Mouse (Mus musculus): Measurements from ENCODE around the gene Ap5z1.

The Ap5z1 gene

DNA sequence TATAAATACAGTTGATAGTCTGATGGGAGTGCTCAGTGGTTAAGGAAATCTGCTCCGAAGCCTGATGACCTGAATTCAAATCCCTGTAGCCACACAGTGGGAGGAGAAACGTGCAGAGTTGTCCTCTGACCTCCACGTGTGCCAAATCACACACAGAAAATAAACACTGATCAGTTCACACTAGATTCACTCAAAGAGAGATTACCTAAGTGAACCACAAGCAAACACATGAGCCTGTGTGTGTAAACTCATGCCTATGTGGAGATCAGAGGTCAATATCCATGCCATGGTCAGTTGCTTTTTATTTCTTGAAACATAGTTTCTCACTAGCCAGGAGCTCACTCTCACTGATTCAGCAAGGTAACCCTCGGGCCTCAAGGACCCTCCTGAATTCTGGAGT lies 56.6 kb downstream of the Ap5z1 start:
- DNase-seq (ENCODE audit: low read depth, low spot score) = no peak

DNA sequence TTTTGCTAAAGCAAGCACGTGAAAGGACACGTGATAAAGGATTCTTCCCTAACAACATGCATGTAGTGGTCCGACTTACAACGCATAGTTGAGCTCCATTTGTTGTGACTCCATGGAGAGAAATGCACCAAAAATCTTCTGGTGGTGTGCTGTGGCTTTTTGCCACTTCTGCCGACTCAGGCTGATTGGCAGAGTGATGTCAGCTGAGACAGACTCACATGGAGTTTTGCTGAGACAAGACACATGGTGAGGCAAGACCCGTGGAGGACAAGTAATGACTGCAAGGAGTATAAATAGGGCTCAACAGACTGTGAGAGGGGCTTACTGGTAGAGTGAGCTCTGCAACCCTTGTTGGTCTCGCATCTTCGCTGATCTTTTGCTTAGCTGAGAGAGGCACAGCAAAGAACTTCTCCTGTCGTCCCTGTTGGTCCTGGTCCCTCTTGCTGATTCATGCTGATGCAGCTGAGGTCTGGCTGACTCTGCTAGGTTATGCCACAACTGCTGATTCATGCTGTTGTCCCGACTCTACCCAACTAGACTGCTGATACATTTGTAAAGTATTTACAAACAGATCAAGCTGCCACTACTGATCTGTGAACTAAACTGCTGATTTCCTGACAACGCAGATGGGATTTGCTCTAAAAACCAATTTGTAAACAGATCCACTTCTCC lies 57.6 kb downstream of the Ap5z1 start:
- DNase-seq (ENCODE audit: low read depth, low spot score) = no peak

DNA sequence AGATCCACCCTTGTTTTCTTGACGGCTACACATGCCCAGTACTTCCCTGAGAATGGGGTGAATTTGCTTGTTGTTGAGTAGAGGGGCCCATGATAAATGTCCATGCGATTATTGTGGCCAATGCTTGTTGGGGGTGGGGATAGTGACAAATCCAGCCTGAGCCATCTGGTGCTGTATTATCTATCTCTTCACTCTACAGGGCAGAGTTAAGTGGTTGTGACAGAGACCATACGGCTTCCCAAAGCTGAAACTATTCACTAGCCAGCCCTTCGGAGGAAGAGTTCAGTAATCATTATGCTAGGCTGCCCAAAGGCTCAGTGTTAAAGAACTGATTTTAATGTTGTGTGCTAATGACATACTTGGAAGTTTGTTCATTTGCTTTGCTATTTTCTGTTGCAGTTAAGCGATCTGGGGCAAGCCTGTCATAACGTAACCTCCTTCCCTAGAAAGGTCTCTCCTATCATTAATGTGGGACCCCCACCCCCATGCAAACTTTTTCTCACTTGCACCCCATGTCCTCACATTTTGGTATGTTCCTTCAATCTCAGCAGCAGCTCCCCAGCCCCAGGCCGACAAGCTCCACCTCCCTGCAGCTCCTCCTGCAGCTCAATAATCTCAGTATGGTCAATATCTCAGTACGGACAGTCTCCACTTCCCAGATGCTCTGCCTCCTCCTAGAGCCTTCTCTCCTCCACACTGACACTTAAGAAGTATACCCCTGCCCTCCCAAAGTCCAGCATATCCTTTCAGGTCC lies 61.1 kb downstream of the Ap5z1 start:
- no peak for DNase-seq (ENCODE audit: low read depth, low spot score)

All from ZHBTc4 (cell line).